Mouse (Mus musculus): ENCODE measurements at regions not wholly inside any gene's neighbourhood (a gene's known extent, or its start where the extent isn't known, plus 50 kb on each side); places are given as distances from the start of the nearest gene placed in this dataset.

GRCm38 (mm10) chr1:144431535-144432276 lies 135.8 kb downstream of the Rgs21 start:
- peak in 2 of 3 experiments; percentile 14 to 70; a peak in 3 of 6 replicates for TF ChIP-seq CTCF (IDR thresholded peaks at IDR 0.05 in 2 of 3, conservative IDR thresholded peaks at IDR 0.05 in 1 of 3; ENCODE audit: control insufficient read depth in 1 of 3, insufficient read depth in 1 of 3, low read depth in 2 of 3, low read length in 3 of 3, poor library complexity in 1 of 3, severe bottlenecking in 1 of 3)
- peak; percentile 93 for TF ChIP-seq RAD21 (IDR thresholded peaks at IDR 0.05; ENCODE audit: low read depth, low read length)

Measured in MEL (cell line).